Mouse (Mus musculus): ENCODE data around the gene Tgfbr3. TPM values are rescaled to one million over a fixed set of nuclear protein-coding genes. Genes with fewer than 3 reads are reported as not detected.

The Tgfbr3 gene
- polyA plus RNA-seq, 1 experiment from 2014 or later, result 17.5 TPM

DNA sequence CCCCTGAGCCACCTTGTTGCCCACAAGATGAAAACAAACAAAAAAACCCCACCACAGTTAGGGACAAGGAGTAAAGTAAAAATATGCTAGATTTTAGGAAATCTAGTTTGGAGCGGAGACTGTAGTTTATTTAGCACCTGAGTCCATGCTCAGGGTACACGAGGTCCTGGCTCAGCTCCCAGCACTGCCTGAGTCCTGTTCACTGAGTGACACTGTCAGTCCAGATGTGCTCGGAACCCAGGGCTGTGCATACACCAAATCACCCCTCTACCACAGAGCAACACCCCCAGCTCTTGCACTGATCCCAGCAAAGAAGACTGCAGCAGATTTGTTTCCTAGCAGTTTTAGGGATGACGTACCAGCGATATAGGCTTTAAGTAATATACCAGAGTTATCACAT, 119.6 kb downstream of the Tgfbr3 start:
- no peak for ATAC-seq (ENCODE audit: insufficient number of reproducible peaks, insufficient read depth, low FRiP score, low TSS enrichment, low read depth)
- Histone ChIP-seq H3K9ac (replicated peaks) (no peak overlapping the region), H3K27me3 (no peaks in the 10 kb centered on the region), H3K4me1 (replicated peaks) (peaks cover 66% of the 10 kb centered on the region), H3K4me3 (replicated peaks) (no peak overlapping the region), H3K27ac (0 out of 2 replicates have a peak overlapping the region, but pooled peaks have one; percentile 12), H3K36me3 (no peaks in the 10 kb centered on the region), H3K9me3 (no peaks in the 10 kb centered on the region), H3K4me2 (no peak overlapping the region)
- WGBS, result 73% methylated on average over 5 of the region's 5 CpGs

DNA sequence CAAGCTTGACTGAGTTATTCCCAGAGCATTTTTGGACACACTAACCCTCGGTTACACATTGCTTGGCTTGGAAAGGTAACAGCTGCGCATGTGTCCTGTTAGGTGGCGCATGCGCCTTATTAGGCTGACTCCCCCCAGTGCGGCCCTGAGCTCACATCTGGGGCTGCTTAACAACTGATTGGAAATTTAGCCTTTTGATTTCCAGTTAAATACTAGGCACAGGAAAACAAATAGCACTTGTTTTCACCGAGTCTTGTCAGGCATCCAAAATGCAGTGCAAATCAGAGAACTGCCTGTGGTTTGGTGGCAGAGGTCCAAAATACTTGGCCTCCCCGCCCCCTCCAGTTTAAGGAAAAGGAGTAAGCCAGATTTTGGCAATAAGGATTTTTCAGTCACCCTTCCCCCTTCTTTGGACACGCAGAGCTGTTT, 121.5 kb downstream of the Tgfbr3 start:
- Histone ChIP-seq H3K4me1 (replicated peaks) (peaks cover 69% of the 10 kb centered on the region), H3K4me3 (replicated peaks) (no peak overlapping the region)

DNA sequence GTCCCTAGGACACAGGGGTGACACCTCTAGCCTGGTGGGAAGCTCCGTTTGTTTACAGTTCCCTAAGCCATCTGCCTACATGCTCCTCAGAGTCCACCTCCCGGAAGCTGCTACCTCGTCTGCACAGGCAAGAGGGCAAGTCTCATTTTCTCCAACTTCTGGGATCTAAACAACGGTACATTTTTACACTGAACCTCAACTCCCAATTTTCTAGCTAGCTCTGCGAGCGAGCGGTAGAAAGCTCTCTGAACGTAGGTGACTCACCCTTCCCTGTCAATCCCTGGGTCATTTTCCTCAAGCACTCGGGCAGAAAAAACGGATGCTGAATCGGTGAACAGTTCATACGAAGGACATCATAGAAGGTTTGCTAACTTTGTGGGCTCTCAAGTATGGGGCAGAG, 122.1 kb downstream of the Tgfbr3 start:
- H3K27ac ChIP-seq, result peak overlapping the region; percentile 90
- 48% methylated on average over 12 of the region's 12 CpGs for WGBS
- no peaks in the 10 kb centered on the region for H3K9me3 ChIP-seq
- no peaks in the 10 kb centered on the region for H3K27me3 ChIP-seq
- no peak overlapping the region for H3K4me3 ChIP-seq (replicated peaks)
- no peak for ATAC-seq (ENCODE audit: insufficient number of reproducible peaks, insufficient read depth, low FRiP score, low TSS enrichment, low read depth)
- peaks cover 67% of the 10 kb centered on the region for H3K4me1 ChIP-seq (replicated peaks)
- no peaks in the 10 kb centered on the region for H3K36me3 ChIP-seq
- no peak overlapping the region for H3K9ac ChIP-seq (replicated peaks)
- H3K4me2 ChIP-seq, result peak overlapping the region; percentile 38

More for the DNA sequence above, 121.5 kb downstream of the Tgfbr3 start:
- WGBS, result 10% methylated on average over 8 of the region's 8 CpGs
- H3K36me3 ChIP-seq, result no peaks in the 10 kb centered on the region
- no peak overlapping the region for H3K9ac ChIP-seq (replicated peaks)
- no peaks in the 10 kb centered on the region for H3K9me3 ChIP-seq
- H3K27me3 ChIP-seq, result no peaks in the 10 kb centered on the region
- ATAC-seq (ENCODE audit: insufficient number of reproducible peaks, insufficient read depth, low FRiP score, low TSS enrichment, low read depth), result peak; percentile 93
- H3K4me2 ChIP-seq, result peak overlapping the region; percentile 38
- peak overlapping the region; percentile 90 for H3K27ac ChIP-seq

DNA sequence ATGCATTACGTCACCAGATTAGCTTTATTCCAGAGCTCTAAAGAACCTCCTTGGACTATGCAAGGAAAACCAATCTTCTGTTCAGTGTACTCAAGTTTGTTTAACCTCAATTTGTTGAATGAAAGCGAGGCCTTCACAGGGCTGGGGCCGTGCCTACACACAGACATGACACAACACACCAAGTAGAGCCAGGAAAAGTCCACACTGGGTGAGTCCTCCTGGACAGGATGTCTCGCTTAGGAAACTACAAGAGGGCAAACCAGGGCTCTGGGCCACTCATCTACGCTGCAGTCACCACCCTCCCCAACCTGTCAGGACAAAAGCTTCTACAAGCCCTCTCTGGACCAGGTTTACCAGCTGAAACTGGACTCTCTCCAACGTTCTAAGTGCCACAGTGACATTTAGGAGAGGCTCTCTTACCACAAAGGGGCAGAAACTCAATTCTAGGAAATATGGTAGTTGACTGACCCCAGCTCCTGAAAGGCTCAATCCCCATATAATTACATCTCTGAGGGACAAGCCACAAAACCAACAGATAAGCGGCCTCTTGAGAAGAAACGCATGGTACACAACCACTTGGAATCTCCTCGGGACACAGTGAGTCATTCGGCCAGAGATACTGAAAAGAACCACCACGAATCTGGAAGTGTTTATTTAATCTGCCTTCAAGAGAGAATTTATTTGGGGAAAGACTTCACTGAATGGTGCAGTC, 122.6 kb downstream of the Tgfbr3 start:
- 60% methylated on average over 11 of the region's 11 CpGs for WGBS

DNA sequence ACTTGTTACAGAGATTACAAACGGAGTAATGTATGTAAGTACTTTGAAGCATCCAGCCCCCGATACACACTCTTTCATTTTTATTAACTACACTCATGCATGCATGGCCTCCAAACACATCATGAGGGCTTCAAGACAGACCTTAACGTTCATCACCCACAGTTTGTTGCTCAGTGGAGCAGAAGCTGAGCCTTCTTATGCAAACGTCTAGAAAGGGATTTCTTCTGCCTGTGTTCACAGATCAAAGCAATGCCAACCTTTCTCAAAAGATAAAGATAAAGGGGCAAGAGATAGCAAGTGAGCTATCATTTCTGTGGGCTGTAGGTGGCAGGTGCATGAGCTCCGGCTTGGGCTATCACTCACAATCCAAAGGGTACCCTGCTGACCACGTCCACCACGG, 123.7 kb downstream of the Tgfbr3 start:
- Histone ChIP-seq H3K9ac (replicated peaks) (no peak overlapping the region), H3K9me3 (no peaks in the 10 kb centered on the region), H3K27me3 (no peaks in the 10 kb centered on the region), H3K4me1 (replicated peaks) (peaks cover 61% of the 10 kb centered on the region), H3K27ac (no peak overlapping the region), H3K4me2 (no peak overlapping the region), H3K36me3 (no peaks in the 10 kb centered on the region), H3K4me3 (replicated peaks) (no peak overlapping the region)
- 77% methylated on average over 7 of the region's 7 CpGs for WGBS
- ATAC-seq (ENCODE audit: insufficient number of reproducible peaks, insufficient read depth, low FRiP score, low TSS enrichment, low read depth), result no peak

More for the DNA sequence above, 122.6 kb downstream of the Tgfbr3 start:
- no peaks in the 10 kb centered on the region for H3K9me3 ChIP-seq
- ATAC-seq (ENCODE audit: insufficient number of reproducible peaks, insufficient read depth, low FRiP score, low TSS enrichment, low read depth), result no peak
- H3K9ac ChIP-seq (replicated peaks), result no peak overlapping the region
- H3K4me2 ChIP-seq, result peak overlapping the region; percentile 38
- H3K4me3 ChIP-seq (replicated peaks), result no peak overlapping the region
- peaks cover 65% of the 10 kb centered on the region for H3K4me1 ChIP-seq (replicated peaks)
- peak overlapping the region; percentile 90 for H3K27ac ChIP-seq
- no peaks in the 10 kb centered on the region for H3K36me3 ChIP-seq
- H3K27me3 ChIP-seq, result no peaks in the 10 kb centered on the region

DNA sequence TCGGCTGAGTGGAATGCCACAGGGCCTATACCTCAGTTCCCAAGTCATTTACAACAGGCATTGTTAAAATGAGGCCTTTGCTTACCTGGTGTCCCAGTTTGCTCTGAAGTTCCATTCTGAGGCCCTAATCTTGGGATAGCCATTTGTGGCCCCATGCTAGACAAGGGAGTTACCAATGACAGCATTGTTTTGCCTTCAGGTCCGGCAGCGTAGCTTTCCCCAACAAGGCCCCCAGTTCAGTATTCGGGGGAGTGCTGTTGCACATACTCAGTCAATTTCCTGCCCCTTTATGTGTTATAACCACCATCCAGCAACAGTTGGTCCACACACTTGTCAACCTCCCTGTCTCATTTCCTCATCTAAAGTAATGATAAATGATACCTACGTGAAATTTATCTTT, 124.2 kb downstream of the Tgfbr3 start:
- no peaks in the 10 kb centered on the region for H3K9me3 ChIP-seq
- H3K4me2 ChIP-seq, result no peak overlapping the region
- no peak for ATAC-seq (ENCODE audit: insufficient number of reproducible peaks, insufficient read depth, low FRiP score, low TSS enrichment, low read depth)
- H3K36me3 ChIP-seq, result no peaks in the 10 kb centered on the region
- WGBS, result 82% methylated on average over 5 of the region's 5 CpGs
- H3K4me1 ChIP-seq (replicated peaks), result peaks cover 61% of the 10 kb centered on the region
- no peaks in the 10 kb centered on the region for H3K27me3 ChIP-seq
- no peak overlapping the region for H3K9ac ChIP-seq (replicated peaks)
- no peak overlapping the region for H3K4me3 ChIP-seq (replicated peaks)
- no peak overlapping the region for H3K27ac ChIP-seq

DNA sequence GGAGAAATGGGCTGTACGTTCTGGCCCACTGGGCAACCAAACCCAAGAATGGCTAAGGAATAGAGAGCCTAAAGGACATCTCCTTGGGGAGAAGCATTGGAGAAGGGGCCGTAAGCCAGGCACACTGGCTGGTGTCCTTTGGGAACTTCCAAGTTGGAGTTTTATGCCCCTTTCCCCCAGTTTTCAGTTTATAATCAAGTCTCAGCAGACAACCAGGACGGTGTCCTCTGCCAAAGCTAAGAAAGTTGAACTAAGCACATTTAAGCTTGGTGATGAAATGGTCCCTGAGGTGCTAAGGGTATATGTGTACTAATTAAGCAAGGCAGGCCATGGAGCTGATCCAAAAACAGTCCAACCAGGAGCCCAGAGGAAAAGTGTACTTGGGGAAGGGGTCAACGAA, 124.6 kb downstream of the Tgfbr3 start:
- H3K27ac ChIP-seq, result 0 out of 2 replicates have a peak overlapping the region, but pooled peaks have one; percentile 18
- H3K9me3 ChIP-seq, result no peaks in the 10 kb centered on the region
- no peaks in the 10 kb centered on the region for H3K36me3 ChIP-seq
- H3K27me3 ChIP-seq, result no peaks in the 10 kb centered on the region
- H3K4me1 ChIP-seq (replicated peaks), result peaks cover 60% of the 10 kb centered on the region
- no peak overlapping the region for H3K4me2 ChIP-seq
- WGBS, result 86% methylated on average over 4 of the region's 4 CpGs
- no peak overlapping the region for H3K4me3 ChIP-seq (replicated peaks)
- ATAC-seq (ENCODE audit: insufficient number of reproducible peaks, insufficient read depth, low FRiP score, low TSS enrichment, low read depth), result no peak
- no peak overlapping the region for H3K9ac ChIP-seq (replicated peaks)

DNA sequence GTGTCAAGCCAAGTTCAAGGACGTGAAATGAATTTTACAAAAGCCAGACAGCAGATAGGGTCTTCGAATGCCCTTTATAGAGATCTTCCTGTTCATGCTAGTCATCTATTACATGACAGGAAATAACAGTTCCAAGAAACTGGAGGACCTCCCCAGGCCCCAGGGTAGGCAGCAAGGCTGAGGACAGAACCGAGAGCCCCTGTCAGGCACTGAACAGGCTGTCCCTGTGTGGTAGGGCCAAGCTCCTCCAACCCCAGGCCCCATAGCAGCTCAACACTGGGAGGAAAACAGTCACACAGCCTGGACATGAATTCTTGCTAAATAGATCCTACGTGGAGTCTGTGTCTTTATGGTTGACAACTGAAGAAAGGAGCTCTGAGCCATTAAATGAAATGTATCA, 125.3 kb downstream of the Tgfbr3 start:
- 89% methylated on average over 4 of the region's 4 CpGs for WGBS
- H3K4me2 ChIP-seq, result no peak overlapping the region
- H3K4me1 ChIP-seq (replicated peaks), result peaks cover 62% of the 10 kb centered on the region
- H3K9me3 ChIP-seq, result no peaks in the 10 kb centered on the region
- no peak for ATAC-seq (ENCODE audit: insufficient number of reproducible peaks, insufficient read depth, low FRiP score, low TSS enrichment, low read depth)
- H3K27me3 ChIP-seq, result no peaks in the 10 kb centered on the region
- H3K36me3 ChIP-seq, result no peaks in the 10 kb centered on the region
- H3K4me3 ChIP-seq (replicated peaks), result no peak overlapping the region
- 0 out of 2 replicates have a peak overlapping the region, but pooled peaks have one; percentile 18 for H3K27ac ChIP-seq
- H3K9ac ChIP-seq (replicated peaks), result no peak overlapping the region

DNA sequence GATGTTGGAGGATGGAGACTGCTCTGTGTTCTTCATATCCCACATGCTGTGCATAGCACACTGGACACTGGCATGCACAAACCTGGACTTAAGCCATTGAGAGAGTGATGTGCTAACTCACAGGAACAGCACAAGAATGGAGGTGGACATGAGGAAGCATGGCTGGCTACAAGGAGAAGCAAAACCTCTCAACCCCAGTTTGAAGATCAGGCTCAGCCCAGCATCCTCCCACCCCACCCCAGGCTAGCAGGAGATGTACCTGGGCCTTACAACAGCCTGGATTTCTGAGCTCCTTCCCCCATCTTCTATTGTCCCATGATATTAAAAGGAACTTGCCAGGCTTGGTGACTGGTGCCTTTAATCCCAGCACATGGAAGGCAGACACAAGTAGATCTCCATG, 126.1 kb downstream of the Tgfbr3 start:
- Histone ChIP-seq H3K9me3 (no peaks in the 10 kb centered on the region), H3K27ac (no peak overlapping the region), H3K4me2 (no peak overlapping the region), H3K36me3 (no peaks in the 10 kb centered on the region), H3K27me3 (no peaks in the 10 kb centered on the region), H3K9ac (replicated peaks) (no peak overlapping the region), H3K4me1 (replicated peaks) (peaks cover 57% of the 10 kb centered on the region), H3K4me3 (replicated peaks) (no peak overlapping the region)
- no peak for ATAC-seq (ENCODE audit: insufficient number of reproducible peaks, insufficient read depth, low FRiP score, low TSS enrichment, low read depth)

DNA sequence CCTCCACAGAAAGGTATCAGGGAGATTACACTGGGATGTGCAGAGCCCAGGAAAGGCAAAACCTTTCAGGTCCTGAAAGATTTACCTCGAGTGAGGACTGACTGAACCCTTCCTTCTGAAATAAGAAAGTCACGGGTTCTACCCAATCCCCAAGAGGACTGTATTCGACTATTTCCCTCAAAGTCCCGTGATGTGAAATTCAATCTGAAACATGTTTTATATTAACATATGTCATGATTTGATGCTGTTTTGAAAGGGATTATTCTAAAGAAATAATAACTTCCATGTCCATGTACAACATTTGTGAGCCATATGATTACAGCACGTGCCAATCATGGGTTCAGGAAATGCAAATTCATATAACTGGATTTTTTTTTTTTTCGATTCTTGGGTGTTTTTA, 126.6 kb downstream of the Tgfbr3 start:
- H3K9ac ChIP-seq (replicated peaks), result no peak overlapping the region
- no peaks in the 10 kb centered on the region for H3K9me3 ChIP-seq
- H3K4me1 ChIP-seq (replicated peaks), result peaks cover 62% of the 10 kb centered on the region
- H3K27ac ChIP-seq, result no peak overlapping the region
- WGBS, result 64% methylated on average over 6 of the region's 6 CpGs
- H3K36me3 ChIP-seq, result no peaks in the 10 kb centered on the region
- H3K27me3 ChIP-seq, result no peaks in the 10 kb centered on the region
- ATAC-seq (ENCODE audit: insufficient number of reproducible peaks, insufficient read depth, low FRiP score, low TSS enrichment, low read depth), result no peak
- H3K4me3 ChIP-seq (replicated peaks), result no peak overlapping the region
- no peak overlapping the region for H3K4me2 ChIP-seq

DNA sequence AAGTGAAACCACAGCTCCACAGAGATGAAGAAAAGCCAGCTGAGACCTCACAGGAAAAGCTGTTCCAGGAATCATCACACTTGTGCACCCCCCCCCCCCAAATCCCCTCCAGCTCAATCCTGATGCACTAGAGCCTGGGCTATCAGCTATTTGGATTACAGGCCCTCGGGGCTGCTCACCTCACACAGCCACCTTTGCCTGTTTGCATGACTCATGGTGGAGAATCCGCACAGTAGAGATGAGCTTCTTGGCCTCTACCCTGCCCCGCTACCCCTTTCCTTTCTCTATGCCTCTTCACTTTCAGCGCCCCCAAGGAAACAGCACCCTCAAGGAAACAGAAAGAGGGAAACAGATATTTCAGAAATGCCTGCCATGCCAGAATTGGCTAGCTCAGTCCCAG, 127.1 kb downstream of the Tgfbr3 start:
- 80% methylated on average over 4 of the region's 4 CpGs for WGBS
- H3K27me3 ChIP-seq, result no peaks in the 10 kb centered on the region
- H3K36me3 ChIP-seq, result no peaks in the 10 kb centered on the region
- no peak overlapping the region for H3K9ac ChIP-seq (replicated peaks)
- H3K4me1 ChIP-seq (replicated peaks), result peaks cover 64% of the 10 kb centered on the region
- no peak overlapping the region for H3K4me3 ChIP-seq (replicated peaks)
- H3K27ac ChIP-seq, result no peak overlapping the region
- no peaks in the 10 kb centered on the region for H3K9me3 ChIP-seq
- no peak overlapping the region for H3K4me2 ChIP-seq
- ATAC-seq (ENCODE audit: insufficient number of reproducible peaks, insufficient read depth, low FRiP score, low TSS enrichment, low read depth), result no peak
